Mouse (Mus musculus) mesoderm, embryonic 11.5 days (tissue): ENCODE data around the gene Gm17521.
"Not testable (repeated sequence)": the region's sequence is repeated elsewhere in the genome, so short reads cannot be mapped to it uniquely, and the experiment has no call there.

ENCODE experiments used
- DNase-seq: peaks from one replicate; pipeline ENCODE4 v3.0.0-alpha.2; 2012; ENCODE audit warnings: low read depth, low spot score

Gene Gm17521

DNA sequence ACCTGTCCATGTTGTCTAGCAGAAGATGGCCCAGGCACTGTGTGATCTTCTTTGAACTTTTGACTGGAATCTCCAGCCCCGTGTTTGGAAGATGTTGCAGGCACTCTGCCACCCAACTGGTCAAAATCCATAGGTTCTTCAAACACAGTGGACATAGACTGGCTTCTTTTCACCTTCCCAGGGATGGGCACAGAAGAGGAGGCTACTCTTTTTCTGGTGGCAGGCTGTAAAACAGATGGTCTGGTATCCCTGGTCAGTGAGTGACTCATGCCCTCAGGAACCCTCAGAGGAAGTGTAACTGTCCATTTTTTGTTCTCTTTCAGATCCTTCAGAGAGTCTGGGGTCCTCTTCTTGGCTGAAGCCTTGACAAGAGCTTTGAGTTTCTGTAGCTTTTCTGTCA, at the start of gene Gm17521:
TSS of gene Gm17521 (minus strand) at position 101 of the 400 bp plus-strand sequence.
- DNase-seq: not testable (repeated sequence)

DNA sequence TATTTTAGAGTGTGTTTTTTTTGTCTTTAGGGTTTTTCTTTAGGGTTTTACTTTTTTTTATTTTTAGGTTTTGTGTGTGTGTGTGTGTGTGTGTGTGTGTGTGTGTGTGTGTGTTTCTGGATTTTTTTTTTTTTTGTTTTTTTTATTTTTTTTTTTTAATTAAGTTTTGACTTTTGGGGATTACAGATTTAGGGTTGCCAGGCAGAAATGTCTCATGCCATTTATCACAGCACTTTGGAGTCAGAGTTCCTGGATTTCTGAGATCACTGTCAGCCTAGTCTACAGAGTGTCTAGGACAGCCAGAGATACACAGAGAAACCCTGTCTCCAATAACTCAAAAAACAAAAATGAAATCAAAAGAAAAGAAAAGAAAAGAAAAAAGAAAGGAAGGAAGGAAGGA, 14.5 kb upstream of the Gm17521 start:
- DNase-seq: no peak

DNA sequence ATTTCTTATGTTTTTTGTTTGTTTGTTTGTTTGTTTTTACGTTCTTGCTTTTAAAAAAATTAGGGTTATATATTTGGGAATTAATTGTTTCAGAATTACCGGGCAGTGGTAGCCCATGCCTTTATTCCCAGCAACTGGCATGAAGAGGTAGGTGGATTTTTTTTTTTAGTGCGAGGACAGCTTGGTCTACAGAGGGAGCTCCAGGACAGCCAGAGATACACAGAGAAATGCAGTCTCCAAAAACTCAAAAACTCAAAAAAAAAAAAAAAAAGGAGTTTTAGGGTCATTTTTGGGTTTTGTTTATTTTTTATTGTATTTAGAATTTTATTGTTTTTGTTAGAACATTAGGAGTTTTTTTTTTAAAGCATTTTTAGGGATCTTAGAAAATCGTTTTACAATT, 14.0 kb upstream of the Gm17521 start:
- no peak for DNase-seq
